Mouse (Mus musculus): Measurements from ENCODE around the gene Zbtb11. TPM values are rescaled to one million over a fixed set of nuclear protein-coding genes. Genes with fewer than 3 reads are reported as not detected.

The Zbtb11 gene
- polyA plus RNA-seq, 1 experiment from 2014 or later = 24.5 TPM

GRCm38 (mm10) chr16:56056944-56057590, 83.4 kb downstream of the Zbtb11 start:
- Histone ChIP-seq H3K4me2 (replicated peaks; ENCODE audit: low read depth, low read length) (no peak overlapping the region), H3K4me3 (ENCODE audit: low read length) (no peak overlapping the region), H3K27me3 (ENCODE audit: control insufficient read depth, insufficient read depth, low read length) (no peaks in the 10 kb centered on the region), H3K4me1 (ENCODE audit: control insufficient read depth, insufficient read depth, low read length) (no peaks in the 10 kb centered on the region), H3K27ac (ENCODE audit: low read depth, low read length) (no peak overlapping the region), H3K36me3 (ENCODE audit: control insufficient read depth, insufficient read depth, low read length) (no peaks in the 10 kb centered on the region), H3K9ac (ENCODE audit: low read depth, low read length) (no peak overlapping the region), H3K9me3 (ENCODE audit: control insufficient read depth, low read length) (no peaks in the 10 kb centered on the region)
- ATAC-seq (ENCODE audit: low FRiP score, low TSS enrichment) = no peak
- 76% methylated on average over 7 of the region's 7 CpGs for WGBS

DNA sequence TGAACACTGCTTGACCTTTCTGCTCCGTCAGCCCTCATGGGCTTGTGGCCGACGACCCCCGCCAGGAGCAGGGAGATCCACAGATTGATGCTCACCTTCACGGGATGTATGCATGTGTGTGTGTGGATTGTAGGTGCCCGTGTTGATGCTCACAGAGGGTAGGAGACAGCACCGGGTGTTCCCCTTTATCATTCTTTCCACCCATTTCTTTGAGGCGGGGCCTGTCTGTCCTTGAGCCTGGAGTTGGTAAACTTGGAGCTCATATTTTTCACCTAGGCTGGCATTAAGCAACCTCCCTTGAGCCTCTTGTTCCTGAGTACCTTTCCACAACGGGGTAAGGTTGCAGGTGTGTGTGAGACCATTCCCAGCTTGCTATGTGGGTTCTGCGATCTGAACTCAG, 84.5 kb downstream of the Zbtb11 start:
- WGBS = 86% methylated on average over 10 of the region's 10 CpGs
- H3K36me3 ChIP-seq (ENCODE audit: control insufficient read depth, insufficient read depth, low read length) = no peaks in the 10 kb centered on the region
- H3K4me2 ChIP-seq (replicated peaks; ENCODE audit: low read depth, low read length) = no peak overlapping the region

More for the DNA sequence above, 84.5 kb downstream of the Zbtb11 start:
- Histone ChIP-seq H3K27ac (ENCODE audit: low read depth, low read length) (no peak overlapping the region), H3K4me3 (ENCODE audit: low read length) (no peak overlapping the region), H3K27me3 (ENCODE audit: control insufficient read depth, insufficient read depth, low read length) (no peaks in the 10 kb centered on the region), H3K4me1 (ENCODE audit: control insufficient read depth, insufficient read depth, low read length) (no peaks in the 10 kb centered on the region), H3K9ac (ENCODE audit: low read depth, low read length) (no peak overlapping the region), H3K9me3 (ENCODE audit: control insufficient read depth, low read length) (no peaks in the 10 kb centered on the region)
- no peak for ATAC-seq (ENCODE audit: low FRiP score, low TSS enrichment)

Other genes with a start within 250 kb of the Zbtb11 start
- 3.9 and 4.4 TPM in 2 replicates for gene Nfkbiz, start 135.0 kb upstream of the Zbtb11 start, polyA plus RNA-seq (2014; fragmentation: Nextera tagmentation; extraction: Ambion mirVana)
- 1.1 and 1.3 TPM in 2 replicates for gene Nxpe3, start 78.6 kb upstream of the Zbtb11 start, polyA plus RNA-seq (2014; fragmentation: Nextera tagmentation; extraction: Ambion mirVana)
- gene Cep97, start 39.0 kb upstream of the Zbtb11 start, polyA plus RNA-seq (2014; fragmentation: Nextera tagmentation; extraction: Ambion mirVana) = 16.2 and 16.4 TPM in 2 replicates
- gene Rpl24, start 7.6 kb upstream of the Zbtb11 start, polyA plus RNA-seq (2014; fragmentation: Nextera tagmentation; extraction: Ambion mirVana) = 858 and 1,157 TPM in 2 replicates
- gene Pcnp, start 55.9 kb downstream of the Zbtb11 start, polyA plus RNA-seq (2014; fragmentation: Nextera tagmentation; extraction: Ambion mirVana) = 228 and 236 TPM in 2 replicates
- 32.8 and 34.3 TPM in 2 replicates for gene Trmt10c, start 63.9 kb downstream of the Zbtb11 start, polyA plus RNA-seq (2014; fragmentation: Nextera tagmentation; extraction: Ambion mirVana)
- 24.0 and 33.2 TPM in 2 replicates for gene Senp7, start 74.5 kb downstream of the Zbtb11 start, polyA plus RNA-seq (2014; fragmentation: Nextera tagmentation; extraction: Ambion mirVana)
- gene Impg2, start 230.4 kb downstream of the Zbtb11 start, polyA plus RNA-seq (2014; fragmentation: Nextera tagmentation; extraction: Ambion mirVana) = 0.20 and 0.28 TPM in 2 replicates